Comparison of ENCODE assay signal across 12 mouse cellular contexts in the genomic region with DNA sequence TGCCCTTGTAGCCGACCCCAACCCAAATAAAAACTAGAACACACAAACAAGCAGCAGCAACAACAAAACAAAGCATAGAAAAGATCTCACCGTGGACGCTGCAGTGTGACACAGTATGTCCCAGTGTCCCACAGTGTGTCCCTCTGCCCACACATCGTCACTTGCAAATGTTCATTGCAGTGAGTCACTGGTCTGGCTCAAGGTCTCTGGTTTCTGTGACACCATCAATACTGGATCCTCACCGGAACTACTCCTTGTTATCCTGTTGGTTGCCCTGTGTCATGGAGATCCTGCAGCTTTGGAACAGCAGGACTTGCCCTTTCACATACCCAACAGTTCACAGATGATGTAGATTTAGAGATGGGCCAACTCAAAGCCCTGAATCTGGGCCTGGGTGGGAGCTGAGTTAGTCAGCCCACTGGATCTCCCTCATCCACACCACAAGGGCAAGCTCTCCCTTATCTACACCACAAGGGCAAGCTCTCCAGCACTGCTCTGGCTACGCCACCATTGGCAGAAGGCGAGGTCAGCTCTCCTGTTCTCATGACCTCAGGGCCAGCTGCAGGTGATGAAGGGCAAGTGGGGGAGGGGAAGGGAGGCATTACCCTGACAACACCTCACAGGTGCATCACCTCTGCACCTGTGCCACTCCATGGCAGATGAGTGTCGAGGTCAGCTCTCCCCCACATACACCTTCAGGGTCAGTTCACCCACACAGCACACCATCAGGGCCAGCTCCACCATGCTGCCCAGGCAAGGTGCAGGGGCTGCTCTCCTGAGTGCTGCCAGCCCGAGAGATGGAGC. TPM values are rescaled to one million over a fixed set of nuclear protein-coding genes. Genes with fewer than 3 reads are reported as not detected.
A peak's percentile ranks its signal among the peaks of the same experiment; 100 is the strongest.
DNase-seq lines count a peak whose midpoint lies in the region; ATAC-seq and TF ChIP-seq lines count a peak whose summit lies in the region.
"Had no signal": no experiment of that assay in that cellular context is flagged by ENCODE, and none has a peak within 500 bp of the region (broad histone marks: within the 10 kb centered on the region; RNA-seq: fewer than 3 reads in every experiment).

No protein-coding gene starts in this region.

- peaks cover 3% of the 10 kb centered on the region; the same call in 1 of the 2 replicates for H3K36me3 ChIP-seq in hindbrain, embryonic 16.5 days (ENCODE audit: control insufficient read depth, insufficient read depth, low read length)
- no peaks in the 10 kb centered on the region for H3K36me3 ChIP-seq in hindbrain, postnatal 0 days (ENCODE audit: insufficient read depth, low read length)
- H3K36me3 ChIP-seq: stomach, embryonic 15.5 days had no signal

- no peak overlapping the region for H3K27ac ChIP-seq in hindbrain, embryonic 16.5 days (ENCODE audit: low read depth, low read length)
- H3K27ac ChIP-seq in hindbrain, postnatal 0 days: no peak overlapping the region
- H3K27ac ChIP-seq: kidney, postnatal 0 days; stomach, embryonic 15.5 days had no signal

- ATAC-seq in hindbrain, embryonic 16.5 days: peak; percentile 46; the same call in 1 of the 2 replicates
- no peak for ATAC-seq in hindbrain, postnatal 0 days

- peaks cover under 1% of the 10 kb centered on the region for H3K4me1 ChIP-seq in hindbrain, embryonic 16.5 days (ENCODE audit: control insufficient read depth, insufficient read depth, low read depth, low read length)
- H3K4me1 ChIP-seq in hindbrain, postnatal 0 days (ENCODE audit: insufficient read depth, low read length): no peaks in the 10 kb centered on the region

- H3K9me3 ChIP-seq in hindbrain, embryonic 16.5 days (ENCODE audit: control insufficient read depth, low read length): no peaks in the 10 kb centered on the region
- no peaks in the 10 kb centered on the region for H3K9me3 ChIP-seq in hindbrain, postnatal 0 days (ENCODE audit: low read length)
- H3K9me3 ChIP-seq: stomach, embryonic 15.5 days had no signal

- no peak overlapping the region for H3K4me2 ChIP-seq in hindbrain, embryonic 16.5 days (ENCODE audit: low read length)
- H3K4me2 ChIP-seq in hindbrain, postnatal 0 days (ENCODE audit: low read depth, low read length): no peak overlapping the region
- H3K4me2 ChIP-seq: stomach, embryonic 15.5 days had no signal

- no peaks in the 10 kb centered on the region for H3K27me3 ChIP-seq in hindbrain, embryonic 16.5 days (replicated peaks; ENCODE audit: control insufficient read depth, insufficient read depth, low read length)
- H3K27me3 ChIP-seq in hindbrain, postnatal 0 days (ENCODE audit: insufficient read depth, low read length): no peaks in the 10 kb centered on the region
- H3K27me3 ChIP-seq: stomach, embryonic 15.5 days had no signal

- TF ChIP-seq CTCF in hindbrain, postnatal 0 days (IDR thresholded peaks at IDR 0.05; ENCODE audit: low read depth): no peak

- H3K4me3 ChIP-seq in hindbrain, embryonic 16.5 days (ENCODE audit: low read length): no peak overlapping the region
- H3K4me3 ChIP-seq in hindbrain, postnatal 0 days (ENCODE audit: low read length): no peak overlapping the region
- H3K4me3 ChIP-seq: stomach, embryonic 15.5 days had no signal

- 80% methylated on average over 9 of the region's 9 CpGs for WGBS in hindbrain, embryonic 16.5 days
- 82% methylated on average over 9 of the region's 9 CpGs for WGBS in hindbrain, postnatal 0 days

- no peak overlapping the region for H3K9ac ChIP-seq in hindbrain, embryonic 16.5 days (ENCODE audit: low read depth, low read length)
- no peak overlapping the region for H3K9ac ChIP-seq in hindbrain, postnatal 0 days (replicated peaks; ENCODE audit: low read length)
- H3K9ac ChIP-seq: stomach, embryonic 15.5 days had no signal

- no peak for DNase-seq in hindbrain, postnatal 0 days (ENCODE audit: low spot score)
- peak; percentile 75 for DNase-seq in ovary, adult 18-20 months (ENCODE audit: low spot score)
- DNase-seq in ovary, postnatal 10 days (ENCODE audit: low spot score): no peak
- peak; percentile 88 for DNase-seq in adrenal gland, adult 2 months
- peak; percentile 22 for DNase-seq in testis, postnatal 14 days (ENCODE audit: low spot score)
- DNase-seq in layer of hippocampus, postnatal 36 days: no peak
- DNase-seq: lung, adult 18-20 months had no signal

RNA-seq across cellular contexts. Expression of a gene that starts 6.6 kb away (rescaled TPM):
- 0.11 TPM in 1 of 2 replicates, not detected in the other for polyA plus RNA-seq in hindbrain, embryonic 16.5 days (2015; fragmentation: Nextera tagmentation; extraction: Ambion mirVana)
- total RNA-seq in hindbrain, postnatal 0 days (2014; rRNA removed): not detected in 2 replicates
- polyA plus RNA-seq in hindbrain, postnatal 0 days (2015; fragmentation: Nextera tagmentation; extraction: Ambion mirVana): 0.10 and 0.13 TPM in 2 replicates
- total RNA-seq in adrenal gland, adult 2 months (2021): 10 to 100 TPM; 12.8 to 40.9 TPM
- polyA plus RNA-seq in adrenal gland, adult 2 months (2012; rRNA removed): 0.19 and 0.61 TPM in 2 replicates
- not detected for total RNA-seq in layer of hippocampus, postnatal 36 days (2021)
- total RNA-seq: hematopoietic stem cell, adult 5-6 weeks had no signal
- polyA plus RNA-seq: kidney, postnatal 0 days; limb, embryonic 11.5 days; stomach, embryonic 15.5 days had no signal

RNA-seq across cellular contexts. Expression of a gene that starts 35.2 kb away (rescaled TPM):
- 250 and 257 TPM in 2 replicates for polyA plus RNA-seq in hindbrain, embryonic 16.5 days (2015; fragmentation: Nextera tagmentation; extraction: Ambion mirVana)
- 97.4 and 103 TPM in 2 replicates for total RNA-seq in hindbrain, postnatal 0 days (2014; rRNA removed)
- polyA plus RNA-seq in hindbrain, postnatal 0 days (2015; fragmentation: Nextera tagmentation; extraction: Ambion mirVana): 296 and 298 TPM in 2 replicates
- total RNA-seq in adrenal gland, adult 2 months (2021): 100 to 1,000 TPM; 131 to 211 TPM
- 122 and 133 TPM in 2 replicates for polyA plus RNA-seq in adrenal gland, adult 2 months (2012; rRNA removed)
- 100 to 1,000 TPM; 128 to 144 TPM for total RNA-seq in layer of hippocampus, postnatal 36 days (2021)

Comparison
In these comparisons a context has a peak if more than half of its experiments do, and no peak if none do; other contexts are left out.
1. DNase-seq: peak in ovary, adult 18-20 months (single experiment), adrenal gland, adult 2 months (single experiment) and testis, postnatal 14 days (single experiment); none in hindbrain, postnatal 0 days (single experiment), ovary, postnatal 10 days (single experiment) and layer of hippocampus, postnatal 36 days (0 of 2).
2. RNA of a gene that starts 6.6 kb away (total RNA-seq): 12.8 to 40.9 TPM in adrenal gland, adult 2 months; not detected in layer of hippocampus, postnatal 36 days and not detected in hindbrain, postnatal 0 days; every median in the first group is over 10 times any median in the second.